Mouse (Mus musculus): ENCODE data around the gene Prkcz.
"Not testable (repeated sequence)": the region's sequence is repeated elsewhere in the genome, so short reads cannot be mapped to it uniquely, and the experiment has no call there.

The Prkcz gene

DNA sequence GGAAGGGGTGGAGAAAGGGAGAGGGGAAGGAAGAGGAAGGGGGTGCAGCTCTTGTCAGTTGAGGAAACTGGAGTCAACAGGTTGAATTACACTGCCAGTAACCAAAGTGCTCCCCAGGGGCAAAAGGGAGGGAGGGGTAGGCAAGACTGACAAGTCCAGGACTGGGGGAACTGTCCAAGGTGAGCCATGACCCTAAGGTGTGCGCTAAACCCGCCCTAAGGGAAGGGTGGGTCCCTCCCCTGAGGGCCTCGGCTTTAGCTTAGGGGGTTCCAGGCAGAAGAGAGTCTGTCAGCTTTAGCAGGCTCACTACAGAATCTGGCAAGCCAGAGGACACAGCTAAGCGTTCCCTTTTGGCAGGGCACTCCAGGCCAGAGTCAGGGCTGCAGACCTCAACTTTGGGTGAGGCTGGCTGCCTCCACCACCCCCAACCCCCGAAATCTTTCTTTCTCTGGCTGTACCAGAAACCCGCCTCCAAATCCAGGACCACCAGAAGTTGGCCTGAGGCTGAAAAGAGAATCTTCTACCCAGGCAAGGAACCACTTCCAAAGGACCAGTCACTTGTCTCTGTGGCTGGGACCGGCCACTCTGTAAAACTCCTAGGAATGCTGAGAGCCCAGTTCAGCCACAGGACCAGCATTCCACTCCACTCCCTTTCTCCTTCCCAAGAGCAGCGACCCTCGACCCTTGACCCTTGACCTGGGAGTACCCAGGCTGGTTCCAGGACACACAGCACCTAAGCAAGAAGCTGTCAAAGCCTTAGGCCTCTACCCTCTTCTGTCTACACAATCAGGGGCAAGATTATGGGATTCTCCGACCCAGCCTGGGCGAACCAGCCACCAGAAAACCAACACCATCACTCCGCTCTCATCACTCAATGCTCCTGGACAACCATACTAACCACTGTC is 1.3 kb downstream of the Prkcz start:
- DNase-seq (ENCODE audit: low spot score), result no peak

DNA sequence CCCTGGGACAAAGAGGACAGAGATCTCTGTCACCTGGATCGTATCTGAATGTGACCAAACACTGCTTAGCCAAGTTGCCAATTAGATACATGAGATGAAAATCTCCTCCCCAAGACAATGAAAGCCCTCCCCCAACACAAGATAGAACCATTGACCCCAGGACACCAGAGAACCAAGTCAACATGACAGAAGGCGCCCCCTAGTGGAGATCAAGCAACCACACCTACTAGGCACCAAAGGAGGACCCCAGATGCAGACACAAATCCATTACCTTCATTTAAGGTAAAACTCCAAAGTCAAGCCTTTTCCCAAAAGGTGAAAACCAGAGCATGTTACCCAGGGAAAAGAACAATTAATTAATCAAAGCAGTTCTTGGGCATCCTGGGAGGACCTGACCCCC is 3.6 kb downstream of the Prkcz start:
- no peak for DNase-seq (ENCODE audit: low spot score)

DNA sequence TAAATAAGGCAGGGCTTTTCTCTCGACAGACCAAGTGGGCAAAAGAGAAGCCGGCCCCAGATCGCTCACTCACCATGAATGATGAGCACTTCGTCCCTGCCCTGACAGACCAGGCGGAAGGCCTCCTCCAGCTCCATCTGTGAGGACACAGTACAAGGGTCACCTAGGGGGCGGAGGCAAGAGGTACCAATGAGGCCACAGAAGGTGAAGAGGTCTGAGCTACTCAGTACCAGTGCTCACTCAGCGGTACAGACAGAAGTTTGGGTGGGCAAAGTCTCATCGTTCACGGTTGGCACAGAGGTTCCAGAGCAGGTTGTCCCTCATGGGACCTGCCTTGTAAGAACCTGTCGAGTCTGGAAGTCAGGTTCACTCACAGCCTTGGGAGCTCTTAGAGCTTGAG is 4.8 kb downstream of the Prkcz start:
- DNase-seq (ENCODE audit: low spot score), result no peak

DNA sequence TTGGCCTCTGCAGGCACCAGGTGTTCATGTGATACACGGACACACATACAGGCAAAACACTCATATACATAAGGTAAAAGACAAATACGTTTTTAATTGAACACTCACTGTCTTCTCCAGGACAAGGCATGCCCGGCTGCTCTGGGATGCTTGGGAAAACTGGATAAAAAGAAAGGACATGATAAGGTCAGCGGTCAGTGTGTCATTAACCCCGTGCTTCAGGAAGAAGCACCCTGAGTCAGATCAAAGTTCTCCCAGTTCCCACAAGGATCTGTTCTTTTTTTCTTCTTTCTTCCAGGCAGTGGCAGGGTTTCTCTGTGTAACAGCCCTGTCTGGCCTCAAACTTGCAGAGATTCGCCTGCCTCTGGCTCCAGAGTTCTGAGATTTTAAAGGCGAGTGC is 6.6 kb downstream of the Prkcz start:
- no peak for DNase-seq (ENCODE audit: low spot score)

DNA sequence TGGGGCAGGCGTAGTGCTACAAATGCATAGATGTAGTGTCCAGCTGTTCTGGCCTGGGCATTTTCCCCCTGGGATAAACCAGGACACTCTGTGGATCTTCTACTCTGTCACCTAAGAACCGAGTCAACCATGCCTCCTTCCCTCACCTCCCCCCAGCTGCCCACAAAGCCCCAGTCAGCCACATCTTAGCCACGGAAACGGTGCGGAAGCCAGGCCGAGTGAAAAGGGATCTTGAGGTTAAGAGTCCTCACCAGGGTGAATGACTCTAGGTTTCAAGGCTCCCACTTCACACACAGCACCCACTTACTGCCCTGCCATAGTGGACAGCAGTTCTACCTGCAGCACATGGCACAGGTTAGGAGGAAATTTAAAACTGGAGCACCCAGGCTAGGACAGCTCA is 7.1 kb downstream of the Prkcz start:
- no peak for DNase-seq (ENCODE audit: low spot score)

DNA sequence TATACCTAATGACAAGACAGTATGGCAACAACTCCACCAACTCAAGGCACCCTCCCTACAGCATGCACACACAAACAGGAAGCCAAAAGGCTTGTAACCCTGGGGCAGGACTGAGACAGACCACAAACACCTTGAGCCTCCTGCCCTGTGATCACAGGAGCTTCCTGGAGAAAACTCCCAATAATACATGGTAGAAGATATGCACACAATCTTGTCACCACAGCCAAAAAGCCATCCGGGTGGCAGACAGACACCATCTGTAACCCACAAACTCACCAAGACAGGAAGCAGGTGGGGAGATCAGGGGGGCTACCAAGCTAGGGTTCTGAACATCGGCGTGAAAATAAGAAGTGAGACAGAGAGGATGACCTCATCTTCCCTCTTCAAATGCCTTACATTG is 8.6 kb downstream of the Prkcz start:
- no peak for DNase-seq (ENCODE audit: low spot score)

DNA sequence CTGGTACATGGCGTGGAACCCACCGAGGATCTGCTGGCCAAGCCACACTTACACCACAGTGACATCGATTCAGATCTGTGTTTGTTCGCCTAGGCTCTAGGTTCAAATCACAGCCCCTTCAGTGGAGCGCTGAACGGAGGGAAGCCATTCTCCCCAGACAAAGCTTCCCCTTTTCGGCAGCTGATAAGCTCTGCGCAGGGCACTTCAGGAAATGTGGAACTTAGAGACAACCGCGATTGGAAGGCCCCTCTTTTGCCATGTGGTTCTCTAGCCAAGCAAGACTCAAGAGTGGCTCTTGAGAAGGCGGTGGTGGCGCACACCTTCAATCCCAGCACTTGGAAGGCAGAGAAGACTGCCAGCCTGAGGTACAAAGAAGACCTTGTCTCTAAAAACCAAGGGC is 14.8 kb downstream of the Prkcz start:
- no peak for DNase-seq (ENCODE audit: low spot score)

DNA sequence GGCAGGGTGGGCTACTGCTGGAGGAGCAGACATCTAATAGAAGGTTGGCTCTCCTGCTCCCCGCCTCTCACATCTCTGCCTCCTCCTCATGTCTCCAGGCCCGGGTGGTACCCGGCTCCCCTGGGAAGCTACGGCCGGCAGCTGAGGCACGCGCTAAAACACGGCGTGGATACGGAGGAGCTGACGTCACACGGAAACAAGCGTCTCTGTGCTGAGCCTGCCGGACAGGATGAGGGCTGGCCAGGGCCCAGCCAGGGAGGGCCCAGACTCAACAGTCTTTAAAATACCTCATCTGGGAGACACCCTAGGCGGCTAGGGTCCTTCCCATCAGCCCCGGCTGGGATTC is 15.6 kb downstream of the Prkcz start:
- DNase-seq (ENCODE audit: low spot score), result peak; percentile 80

DNA sequence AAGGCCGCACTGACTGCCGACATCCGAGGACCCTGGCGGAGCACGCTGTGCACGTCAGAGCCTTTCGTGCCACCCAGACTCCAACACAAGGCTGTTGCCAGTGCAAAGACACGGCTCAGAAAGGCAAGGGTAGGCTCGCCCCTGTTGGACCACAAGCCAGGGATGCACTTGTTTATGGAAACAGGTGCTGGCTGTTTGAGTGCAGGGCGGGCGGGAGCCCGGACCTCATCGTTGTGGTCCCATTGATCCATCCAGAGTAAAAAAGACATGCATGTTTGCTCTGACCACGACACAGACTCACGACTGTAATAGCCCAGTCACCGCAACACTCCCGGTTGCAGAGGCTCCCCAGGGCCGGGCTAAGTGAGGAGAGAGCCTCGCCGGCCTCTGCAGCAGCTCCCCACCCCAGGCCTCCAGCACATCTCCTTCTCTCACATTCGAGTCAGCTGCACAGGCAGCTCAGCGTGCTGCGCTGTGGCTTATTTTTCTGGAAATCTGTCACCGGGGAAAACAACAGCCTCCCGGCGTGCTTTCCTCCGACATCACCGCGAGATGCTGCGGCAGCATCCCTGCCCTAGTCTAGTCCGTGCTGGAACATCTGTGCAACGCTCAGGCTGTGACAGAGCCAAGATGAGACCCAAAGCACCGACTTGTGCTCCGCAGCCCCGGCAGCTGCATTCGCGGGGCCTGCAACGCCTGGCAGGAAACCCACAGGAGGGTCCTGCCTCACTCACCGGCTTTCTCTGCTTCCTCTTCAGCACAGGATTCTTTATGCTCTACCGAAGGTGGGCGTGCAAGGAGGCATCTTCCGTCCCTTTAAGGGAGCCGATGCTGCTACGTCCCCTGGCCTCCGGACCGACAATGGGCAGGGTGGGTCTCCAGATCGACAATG is 16.2 kb downstream of the Prkcz start:
- peak; percentile 52 for DNase-seq (ENCODE audit: low spot score)

DNA sequence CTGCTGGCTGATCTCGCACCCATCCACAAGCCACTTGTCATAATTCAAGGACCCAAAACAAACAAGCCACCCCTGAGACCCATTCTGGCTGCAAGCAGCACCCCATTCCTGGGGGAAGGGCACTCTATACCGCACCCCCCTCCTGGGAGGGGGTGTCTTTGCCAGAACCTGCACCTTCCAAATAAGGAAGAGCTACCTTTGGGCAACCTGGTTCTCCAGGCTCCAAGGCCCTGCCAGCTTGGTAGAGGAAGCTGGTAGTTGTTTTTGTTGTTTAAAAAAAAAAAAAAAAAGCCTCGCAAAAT is 16.9 kb downstream of the Prkcz start:
- peak; percentile 32 for DNase-seq (ENCODE audit: low spot score)

DNA sequence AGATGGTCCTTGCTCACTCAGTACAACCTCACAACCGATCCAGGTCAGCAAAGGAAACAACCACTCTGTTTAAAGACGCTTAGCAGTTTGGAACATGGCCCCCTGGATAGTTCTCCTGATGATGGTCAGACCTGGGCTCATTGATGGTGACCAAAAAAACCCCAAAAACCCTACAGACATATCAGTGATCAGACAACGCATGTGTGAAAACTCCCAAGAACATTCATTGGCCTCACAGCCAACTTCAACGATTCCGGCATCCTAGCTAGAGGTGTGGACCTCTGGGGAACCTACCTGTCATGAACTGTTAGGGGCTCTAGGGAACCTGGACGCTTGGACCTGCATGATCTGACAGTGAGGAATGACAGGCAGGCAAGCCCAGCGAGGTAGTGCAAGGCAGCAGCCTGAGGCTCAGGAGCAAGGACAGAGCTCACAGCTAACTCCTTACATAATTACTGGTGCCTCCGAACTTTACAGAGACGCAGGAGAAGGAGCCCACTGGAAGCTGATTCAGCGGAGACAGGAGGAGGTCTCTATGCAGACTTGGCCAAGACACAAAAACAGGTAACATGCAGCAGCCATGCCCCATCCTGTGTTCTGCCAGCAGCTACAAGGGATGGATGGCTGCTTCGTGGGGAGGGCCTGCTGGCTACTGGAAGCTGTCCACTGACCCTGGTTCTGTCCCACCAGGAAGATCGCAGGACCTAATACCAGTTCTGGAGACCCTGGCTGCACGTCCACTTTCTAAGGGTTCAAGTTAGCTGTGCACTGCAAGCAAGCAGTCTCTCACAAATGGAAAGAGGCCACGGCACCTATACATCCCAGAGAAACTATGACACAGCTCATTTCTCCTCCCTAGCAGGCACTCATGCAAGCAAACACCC is 17.5 kb downstream of the Prkcz start:
- no peak for DNase-seq (ENCODE audit: low spot score)

DNA sequence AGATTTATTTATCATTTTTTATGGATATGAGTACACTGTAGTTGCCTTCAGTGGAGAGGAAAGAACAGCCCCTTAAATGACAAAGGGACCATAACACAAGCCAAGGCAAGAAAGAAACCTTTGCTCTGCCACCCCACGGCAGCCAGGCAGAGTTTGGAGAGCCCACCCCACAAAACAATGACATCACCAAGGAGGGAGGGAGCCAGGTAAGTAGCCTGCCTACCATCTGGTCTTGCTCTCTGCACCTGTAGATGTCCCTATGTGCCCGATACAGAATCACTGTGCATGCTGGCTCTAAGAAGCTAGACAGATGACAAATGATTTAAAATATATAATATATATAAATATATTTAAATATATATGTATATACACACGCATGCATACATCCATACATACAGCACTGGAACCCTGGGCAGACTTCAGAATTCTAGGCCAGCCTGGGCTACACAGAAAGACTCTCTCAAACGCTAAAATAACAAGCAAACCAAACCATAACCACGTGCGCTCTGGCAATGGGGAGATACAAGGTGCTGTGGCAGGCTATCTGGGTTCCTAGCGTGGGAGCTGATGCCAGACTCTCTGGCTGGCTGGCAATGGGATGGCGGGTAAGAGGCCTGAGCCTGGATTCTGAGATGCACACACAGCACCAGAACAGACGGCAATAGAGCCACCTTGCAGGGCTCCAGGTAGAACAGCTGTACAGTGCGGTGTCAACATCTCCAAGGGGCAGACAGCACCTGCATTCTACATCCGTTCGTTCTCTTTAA is 24.7 kb downstream of the Prkcz start:
- no peak for DNase-seq (ENCODE audit: low spot score)

DNA sequence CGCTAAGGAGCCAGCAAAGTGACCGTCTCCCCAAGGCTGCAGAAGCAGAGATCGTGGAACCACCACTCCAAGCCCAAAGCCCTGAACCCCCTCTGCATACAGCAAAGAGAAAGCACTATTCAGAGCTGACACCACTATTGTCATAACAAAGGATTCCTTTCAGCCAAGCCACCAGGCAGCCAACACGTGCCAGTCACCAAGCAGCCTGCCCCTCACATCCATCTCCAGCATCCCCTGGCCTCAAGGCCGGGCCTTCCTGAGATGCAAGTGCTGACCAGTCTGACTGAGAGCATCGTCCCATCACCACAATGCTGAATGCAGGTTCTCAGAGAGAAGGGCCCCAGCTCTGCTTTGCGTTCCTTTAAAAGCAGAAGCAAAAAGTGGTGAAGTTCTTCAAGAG is 28.9 kb downstream of the Prkcz start:
- DNase-seq (ENCODE audit: low spot score), result peak; percentile 66

DNA sequence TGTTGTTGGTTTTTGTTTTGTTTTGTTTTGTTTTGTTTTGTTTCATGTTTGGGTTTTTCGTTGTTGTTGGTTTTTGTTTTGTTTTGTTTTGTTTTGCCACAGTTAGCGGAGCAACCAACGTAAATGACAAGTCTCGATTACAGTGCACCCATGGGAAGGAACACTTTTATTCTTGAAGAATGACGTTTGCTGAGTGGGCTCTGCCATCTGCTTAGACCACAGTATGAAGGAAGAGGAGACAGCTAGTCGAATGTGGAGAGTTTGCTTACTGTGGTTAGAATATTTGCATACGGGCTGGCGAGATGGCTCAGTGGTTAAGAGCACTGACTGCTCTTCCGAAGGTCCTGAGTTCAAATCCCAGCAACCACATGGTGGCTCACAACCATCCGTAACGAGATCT is 32.8 kb downstream of the Prkcz start:
- not testable (repeated sequence) for DNase-seq (ENCODE audit: low spot score)

DNA sequence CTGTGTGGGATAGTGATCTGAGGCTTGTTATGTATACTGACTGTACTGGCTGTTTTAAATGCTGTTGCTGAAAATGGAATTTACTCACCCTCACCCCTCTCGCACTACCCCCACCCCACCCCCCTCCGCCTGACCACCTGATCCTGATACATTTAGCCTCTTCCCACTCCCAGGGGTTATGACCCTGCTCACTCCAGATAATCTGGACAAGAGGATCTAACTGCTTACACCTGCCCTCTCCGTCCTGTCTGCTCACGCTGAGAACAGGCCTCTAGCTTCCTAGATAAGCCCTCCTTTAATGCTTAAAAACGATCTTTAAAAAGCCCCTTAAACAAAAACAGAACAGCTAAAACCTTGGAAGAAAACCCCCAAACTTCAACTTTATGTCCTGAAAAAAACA is 35.4 kb downstream of the Prkcz start:
- no peak for DNase-seq (ENCODE audit: low spot score)

DNA sequence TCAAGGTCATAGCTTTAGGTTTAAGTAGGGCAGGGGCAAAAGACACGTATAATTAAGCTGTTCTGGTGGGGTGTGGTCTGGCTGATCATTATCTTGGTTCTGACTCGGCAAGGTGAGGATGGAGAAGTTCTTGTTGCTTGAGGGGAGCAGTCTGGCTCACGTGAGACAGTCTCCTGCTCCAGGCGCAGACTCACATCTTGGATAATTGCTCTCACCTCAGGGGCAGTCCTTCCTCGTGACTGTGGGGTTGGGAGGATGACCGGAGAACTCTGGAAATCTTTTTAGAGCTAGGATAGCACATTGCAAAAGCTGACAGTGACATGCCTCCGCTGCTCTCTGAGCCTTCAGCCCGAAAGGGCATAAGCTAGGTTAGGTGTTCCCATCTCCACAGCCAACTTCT is 36.6 kb downstream of the Prkcz start:
- DNase-seq (ENCODE audit: low spot score), result no peak

DNA sequence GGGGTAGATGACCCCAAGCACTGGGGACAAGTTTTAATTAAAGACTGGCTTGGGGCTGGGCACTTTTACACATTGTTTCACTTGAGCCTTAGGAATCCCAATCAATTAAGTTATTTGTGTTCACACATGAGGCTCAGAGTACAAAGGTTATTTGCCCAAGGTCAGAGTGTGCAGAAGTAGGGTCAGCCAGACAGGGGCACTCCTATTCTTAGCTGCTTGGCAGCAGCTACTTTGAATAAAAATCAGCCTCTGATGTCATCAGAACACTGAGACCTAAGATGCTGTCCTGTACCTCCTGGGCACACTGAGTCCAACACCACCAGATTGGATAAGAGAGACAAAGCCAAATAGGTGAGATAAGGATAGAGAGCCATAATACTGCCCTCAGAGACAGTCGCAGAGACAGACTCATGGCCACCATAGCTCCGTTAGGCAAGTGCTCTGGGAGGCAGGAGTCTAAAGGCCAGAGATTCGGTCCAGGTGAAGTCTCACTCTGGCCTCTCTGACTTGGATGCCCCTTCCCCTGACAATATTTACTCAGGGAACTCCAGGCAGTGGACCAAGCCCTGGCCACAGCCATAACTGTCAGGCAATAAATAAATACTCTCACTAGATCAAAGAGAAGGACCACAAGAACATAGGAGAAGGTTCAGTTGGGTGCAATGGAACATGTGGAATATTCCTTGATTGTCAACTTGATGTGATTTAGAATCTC is 37.9 kb downstream of the Prkcz start:
- no peak for DNase-seq (ENCODE audit: low spot score)

DNA sequence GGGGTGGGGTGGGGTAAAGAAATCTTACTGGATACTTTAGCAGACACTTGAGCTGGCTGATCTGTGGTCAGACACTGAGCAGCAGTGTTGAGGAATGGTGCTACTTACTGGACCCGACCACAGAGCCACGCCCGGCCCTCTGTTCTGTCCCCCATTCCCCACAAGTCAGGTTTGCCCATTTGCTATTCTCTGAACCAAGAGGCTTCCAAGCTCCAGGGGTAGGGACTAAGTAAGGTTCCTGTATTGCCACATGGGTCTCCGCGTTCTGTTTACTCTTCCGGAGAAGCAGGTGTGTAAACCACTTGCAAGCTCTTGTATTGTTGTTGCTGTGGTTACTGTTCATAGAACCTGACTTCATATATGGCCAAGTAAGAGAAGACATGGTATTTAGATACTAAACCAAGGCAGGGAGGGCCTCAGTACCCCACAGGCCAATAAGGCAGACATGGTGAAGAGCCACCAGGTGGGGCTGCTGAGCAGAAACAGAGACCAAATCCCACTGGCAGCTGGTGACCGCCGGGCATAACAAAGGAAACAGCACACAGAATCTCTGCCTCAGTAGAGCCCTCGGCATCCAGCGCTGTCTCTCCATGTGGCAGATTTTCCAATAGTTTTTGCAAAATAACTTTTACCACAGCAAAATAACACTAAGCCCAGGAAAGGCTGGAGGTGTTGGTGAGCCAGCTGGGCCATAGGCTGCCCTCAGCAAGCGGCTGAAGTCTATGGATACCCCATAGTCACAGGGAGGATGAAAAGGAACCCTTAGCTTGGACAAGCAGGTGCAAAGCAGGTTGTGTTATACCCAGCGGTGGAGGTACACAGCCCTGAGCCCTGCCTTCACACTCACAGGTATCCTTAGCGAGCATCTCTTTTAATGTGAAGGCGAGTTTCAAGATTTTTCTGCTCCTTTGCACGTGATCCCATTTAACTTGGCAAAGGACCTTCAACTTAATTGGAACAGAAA is 40.6 kb downstream of the Prkcz start:
- peak; percentile 59 for DNase-seq (ENCODE audit: low spot score)

DNA sequence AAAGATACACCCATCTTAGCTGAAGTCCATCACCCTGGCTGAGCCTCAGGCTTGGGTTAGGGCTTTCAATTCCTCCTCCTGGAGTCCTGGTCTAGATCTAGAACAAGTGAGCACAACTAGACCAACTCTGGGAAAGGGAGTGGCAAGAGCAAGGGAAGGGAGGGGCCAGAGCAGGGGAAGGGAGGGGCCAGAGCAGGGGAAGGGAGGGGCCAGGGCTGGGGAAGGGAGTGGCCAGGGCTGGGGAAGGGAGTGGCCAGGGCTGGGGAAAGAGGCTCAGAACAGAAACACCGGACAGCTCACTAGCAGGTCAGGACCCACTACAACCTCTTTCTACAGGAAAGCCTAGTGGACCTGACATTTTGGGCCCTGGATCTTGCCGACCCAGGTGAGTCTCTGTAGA is 42.9 kb downstream of the Prkcz start:
- no peak for DNase-seq (ENCODE audit: low spot score)

DNA sequence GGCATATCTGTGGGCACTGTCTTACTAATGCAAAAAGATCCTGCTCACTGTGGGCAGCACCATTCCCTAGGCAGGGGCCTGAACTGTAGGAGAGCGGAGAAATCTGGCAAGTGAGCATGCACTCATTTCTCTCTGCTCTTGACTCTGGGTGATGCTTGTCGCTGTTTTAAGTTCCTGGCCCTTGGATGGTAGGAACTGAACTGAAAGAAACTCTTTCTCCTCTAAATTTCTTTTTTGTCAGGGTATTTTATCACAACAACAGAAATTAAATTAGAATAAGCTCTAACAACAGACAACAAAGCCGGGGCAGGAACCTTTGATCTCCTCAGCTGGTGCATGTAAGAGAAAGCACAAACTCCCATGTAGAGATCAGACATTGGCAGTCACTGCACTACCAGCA is 46.1 kb downstream of the Prkcz start:
- DNase-seq (ENCODE audit: low spot score), result no peak

Measured in layer of hippocampus, adult 11-12 months (tissue).